ENCODE assay signal across 1 mouse cellular context in the genomic region with DNA sequence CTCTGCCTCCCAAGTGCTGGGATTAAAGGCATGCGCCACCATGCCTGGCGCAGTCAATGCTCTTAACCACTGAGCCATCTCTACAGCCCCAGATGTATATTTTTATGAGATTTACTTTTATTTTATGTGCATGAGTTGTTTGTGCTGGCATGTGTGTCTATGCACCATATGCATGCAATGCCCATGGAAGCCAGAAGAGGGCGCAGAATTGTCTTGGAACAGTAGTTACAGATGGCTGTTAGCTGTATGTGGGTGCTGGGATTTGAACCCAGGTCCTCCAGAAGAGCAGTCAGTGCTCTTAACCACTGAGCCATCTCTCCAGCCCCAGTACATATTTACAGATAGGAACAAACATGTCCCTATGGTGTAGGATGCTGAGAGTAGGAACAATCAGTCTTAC.
TF ChIP-seq lines count a peak whose summit lies in the region.

No protein-coding gene starts in this region.

TF ChIP-seq in MEL, 35 proteins besides CTCF, POLR2A, EP300 and RAD21 (continued from another document):
- peak; percentile 33; the same call in 1 of the 2 replicates for TF ChIP-seq SMC3 (IDR thresholded peaks at IDR 0.05; ENCODE audit: low read depth, low read length)
- no peak for TF ChIP-seq UBTF (IDR thresholded peaks at IDR 0.05; ENCODE audit: borderline replicate concordance, insufficient read depth, low read depth, low read length)
TF ChIP-seq in MEL: peak in this region for 1.
